Comparison of ENCODE assay signal across 27 mouse cellular contexts in genomic region chr3:95560738-95561137, GRCm38 (mm10). TPM values are rescaled to one million over a fixed set of nuclear protein-coding genes. Genes with fewer than 3 reads are reported as not detected.
DNase-seq lines count a peak whose midpoint lies in the region; ATAC-seq and TF ChIP-seq lines count a peak whose summit lies in the region.
"Had no signal": no experiment of that assay in that cellular context is flagged by ENCODE, and none has a peak within 500 bp of the region (broad histone marks: within the 10 kb centered on the region; RNA-seq: fewer than 3 reads in every experiment).

No protein-coding gene starts in this region.

- ATAC-seq in forebrain, embryonic 16.5 days = no peak
- ATAC-seq: activated CD4-positive, CD25-positive, alpha-beta regulatory T cell, adult 4 months; CD4-positive, CD25-positive, alpha-beta regulatory T cell, adult 4 months; Patski had no signal

- H3K27ac ChIP-seq in CH12.LX (ENCODE audit: insufficient read depth, low read depth) (no peak overlapping the region), MEL (ENCODE audit: control insufficient read depth, low read depth, low read length) (no peak overlapping the region)
- H3K27ac ChIP-seq in forebrain, embryonic 16.5 days (ENCODE audit: low read length) = no peak overlapping the region

- H3K79me2 ChIP-seq in CH12.LX (replicated peaks; ENCODE audit: control insufficient read depth, extremely low read depth, insufficient read depth, poor library complexity, severe bottlenecking) = no peaks in the 10 kb centered on the region
- H3K79me2 ChIP-seq in MEL (ENCODE audit: control insufficient read depth, insufficient read depth, low read length, poor library complexity) = no peaks in the 10 kb centered on the region

- H3K36me3 ChIP-seq in CH12.LX (replicated peaks in 1 of 2; ENCODE audit: control insufficient read depth in 1 of 2, insufficient read depth in 1 of 2, low read length in 1 of 2) (peaks cover 3 to 7% of the 10 kb centered on the region in 2 experiments), E14TG2a.4 (ENCODE audit: insufficient read depth, low read length) (peaks cover 24% of the 10 kb centered on the region), MEL (ENCODE audit: control insufficient read depth in 1 of 2, insufficient read depth in 2 of 2, low read length in 2 of 2) (no peaks in the 10 kb centered on the region)
- H3K36me3 ChIP-seq in forebrain, embryonic 16.5 days (ENCODE audit: control insufficient read depth, insufficient read depth) = no peaks in the 10 kb centered on the region
- H3K36me3 ChIP-seq: G1E had no signal

- H3K4me3 ChIP-seq in CH12.LX (replicated peaks in 1 of 3; ENCODE audit: low read depth in 2 of 3, low read length in 2 of 3, poor library complexity in 1 of 3) (no peak overlapping the region), E14TG2a.4 (replicated peaks; ENCODE audit: low read length) (peak overlapping the region; percentile 56), MEL (ENCODE audit: control insufficient read depth in 1 of 2, insufficient read depth in 1 of 2, low read depth in 2 of 2, low read length in 2 of 2) (no peak overlapping the region)
- H3K4me3 ChIP-seq in forebrain, embryonic 16.5 days (replicated peaks; ENCODE audit: low read length) = no peak overlapping the region

- DNase-seq in CH12.LX (ENCODE audit: extremely low read depth) (no peak), MEL (ENCODE audit: low read depth, low spot score) (no peak)
- no peak for DNase-seq in left cerebral cortex, adult 8-10 months (ENCODE audit: low spot score in 2 of 2)
- DNase-seq in heart, postnatal 25 days (ENCODE audit: low spot score) = no peak
- DNase-seq: adrenal gland, adult 2 months; adrenal gland, adult 8-10 months; adrenal gland, postnatal 10 days; adrenal gland, postnatal 14 days; adrenal gland, postnatal 25 days; adrenal gland, postnatal 36 days; B cell, adult 2 months; cerebellum, adult 11 months; cerebellum, adult 11-12 months; cerebellum, adult 18-20 months; cerebellum, adult 2 months; cerebellum, adult 8-10 months; cerebellum, adult 9-10 months had no signal

- intact Hi-C loops in heart, postnatal 25 days (cut with DNase I) = no loop called here

- no peaks in the 10 kb centered on the region for H3K9me3 ChIP-seq in CH12.LX (replicated peaks; ENCODE audit: low read length)
- peaks cover 8% of the 10 kb centered on the region for H3K9me3 ChIP-seq in E14TG2a.4 (ENCODE audit: low read length)
- no peaks in the 10 kb centered on the region for H3K9me3 ChIP-seq in MEL (replicated peaks; ENCODE audit: insufficient read depth, low read length)
- H3K9me3 ChIP-seq in forebrain, embryonic 16.5 days (ENCODE audit: control insufficient read depth, low read length) = no peaks in the 10 kb centered on the region

- no peak overlapping the region for H3K9ac ChIP-seq in CH12.LX (ENCODE audit: insufficient read depth, low read depth)
- no peak overlapping the region for H3K9ac ChIP-seq in MEL (ENCODE audit: control insufficient read depth, low read depth, low read length, poor library complexity, severe bottlenecking)
- H3K9ac ChIP-seq in forebrain, embryonic 16.5 days (replicated peaks; ENCODE audit: low read depth, low read length) = no peak overlapping the region

- H3K27me3 ChIP-seq in CH12.LX (replicated peaks) = no peaks in the 10 kb centered on the region
- peaks cover 12% of the 10 kb centered on the region for H3K27me3 ChIP-seq in E14TG2a.4 (ENCODE audit: insufficient read depth, low read length)
- peaks cover 16 to 29% of the 10 kb centered on the region in 2 experiments for H3K27me3 ChIP-seq in MEL (ENCODE audit: control insufficient read depth in 1 of 2, insufficient read depth in 2 of 2, low read length in 2 of 2)
- no peaks in the 10 kb centered on the region for H3K27me3 ChIP-seq in forebrain, embryonic 16.5 days (replicated peaks; ENCODE audit: control insufficient read depth, insufficient read depth, low read length)
- H3K27me3 ChIP-seq: Patski had no signal

- TF ChIP-seq EP300 in CH12.LX (IDR thresholded peaks at IDR 0.05; ENCODE audit: low read length) (no peak), MEL (IDR thresholded peaks at IDR 0.05; ENCODE audit: low read depth in 1 of 2, low read length in 2 of 2) (no peak)

- H3K4me2 ChIP-seq in CH12.LX (ENCODE audit: insufficient read depth, low read depth, poor library complexity, severe bottlenecking) = no peak overlapping the region
- no peak overlapping the region for H3K4me2 ChIP-seq in forebrain, embryonic 16.5 days (ENCODE audit: low read length)

- dilution Hi-C loops in CH12.LX (cut with MboI; ENCODE audit: extremely low pct_ligation_motif_present, extremely low pct_unique_long_range_greater_than_20kb, low sequenced_read_pairs) = no loop called here

- WGBS in forebrain, embryonic 16.5 days = 91% methylated on average over 3 of the region's 3 CpGs

- H3K4me1 ChIP-seq in CH12.LX (ENCODE audit: control insufficient read depth in 1 of 2, insufficient read depth in 2 of 2) (no peaks in the 10 kb centered on the region), E14TG2a.4 (replicated peaks; ENCODE audit: low read depth, low read length) (peaks cover 16% of the 10 kb centered on the region), MEL (ENCODE audit: control insufficient read depth in 1 of 2, insufficient read depth in 2 of 2, low read length in 2 of 2) (no peaks in the 10 kb centered on the region; a peak in 1 of 4 replicates)
- no peaks in the 10 kb centered on the region for H3K4me1 ChIP-seq in forebrain, embryonic 16.5 days (replicated peaks; ENCODE audit: control insufficient read depth, insufficient read depth, low read length)

- in situ Hi-C loops in CH12.LX (cut with MboI; ENCODE audit: low pct_ligation_motif_present, low pct_unique_long_range_greater_than_20kb, low sequenced_read_pairs) = no loop called here

- no peak for TF ChIP-seq RAD21 in CH12.LX (IDR thresholded peaks at IDR 0.05; ENCODE audit: low read depth, low read length)
- TF ChIP-seq RAD21 in MEL (IDR thresholded peaks at IDR 0.05; ENCODE audit: low read depth, low read length) = no peak

- TF ChIP-seq CTCF in CH12.LX (conservative IDR thresholded peaks at IDR 0.05 in 1 of 2, IDR thresholded peaks at IDR 0.05 in 1 of 2; ENCODE audit: low read depth in 2 of 2, low read length in 2 of 2) (no peak), E14TG2a.4 (conservative IDR thresholded peaks at IDR 0.05; ENCODE audit: low read length) (no peak), MEL (IDR thresholded peaks at IDR 0.05 in 2 of 3, conservative IDR thresholded peaks at IDR 0.05 in 1 of 3; ENCODE audit: control insufficient read depth in 1 of 3, insufficient read depth in 1 of 3, low read depth in 2 of 3, low read length in 3 of 3, poor library complexity in 1 of 3, severe bottlenecking in 1 of 3) (no peak)

- TF ChIP-seq POLR2A in CH12.LX (IDR thresholded peaks at IDR 0.05; ENCODE audit: low read depth, low read length) (no peak), MEL (IDR thresholded peaks at IDR 0.05; ENCODE audit: control insufficient read depth in 1 of 2, insufficient read depth in 1 of 2, low read depth in 1 of 2, low read length in 2 of 2, poor library complexity in 1 of 2) (no peak)

TF ChIP-seq in CH12.LX, 34 proteins besides CTCF, POLR2A, EP300 and RAD21:
- TF ChIP-seq HCFC1 (IDR thresholded peaks at IDR 0.05; ENCODE audit: low read depth, low read length) = no peak
- no peak for TF ChIP-seq TCF12 (IDR thresholded peaks at IDR 0.05; ENCODE audit: low read depth, low read length)
- TF ChIP-seq RCOR1 (conservative IDR thresholded peaks at IDR 0.05; ENCODE audit: low read depth, low read length) = no peak
- no peak for TF ChIP-seq USF1 (IDR thresholded peaks at IDR 0.05; ENCODE audit: low read depth, low read length)
- peak; percentile 66; the same call in 1 of the 2 replicates for TF ChIP-seq ZNF384 (IDR thresholded peaks at IDR 0.05; ENCODE audit: low read depth, low read length)
- TF ChIP-seq JUND (conservative IDR thresholded peaks at IDR 0.05; ENCODE audit: low read depth, low read length) = no peak

TF ChIP-seq in MEL, 35 proteins besides CTCF, POLR2A, EP300 and RAD21:
- TF ChIP-seq ZC3H11A (IDR thresholded peaks at IDR 0.05; ENCODE audit: low read depth, low read length) (no peak), ZNF384 (IDR thresholded peaks at IDR 0.05; ENCODE audit: low read depth, low read length) (peak; percentile 52; the same call in 1 of the 2 replicates)

RNA-seq across cellular contexts. Expression of gene Hormad1, which starts 1.3 kb away (rescaled TPM):
- total RNA-seq in CH12.LX (2012; rRNA removed) = not detected in 2 replicates
- not detected in 2 replicates for total RNA-seq in CH12.LX (2014; rRNA removed)
- not detected in 2 replicates for polyA plus RNA-seq in CH12.LX (2012; ENCODE audit: insufficient read length, low read depth)
- not detected in 2 replicates for total RNA-seq in MEL (2012; rRNA removed)
- polyA plus RNA-seq in MEL (2012; ENCODE audit: insufficient read depth in 1 of 2, insufficient read length in 2 of 2, low read depth in 1 of 2, low replicate concordance in 2 of 2, missing spikeins in 1 of 2) = not detected
- total RNA-seq in left cerebral cortex, adult 8-10 months (2022) = not detected
- not detected for total RNA-seq in heart, postnatal 25 days (2021)
- polyA plus RNA-seq in forebrain, embryonic 16.5 days (2015; fragmentation: Nextera tagmentation; extraction: Ambion mirVana) = not detected in 2 replicates
- total RNA-seq: adrenal gland, adult 18-20 months; adrenal gland, adult 2 months; adrenal gland, adult 8-10 months; adrenal gland, postnatal 10 days; adrenal gland, postnatal 14 days; adrenal gland, postnatal 25 days; adrenal gland, postnatal 36 days; adrenal gland, postnatal 4 days had no signal
- polyA plus RNA-seq: activated CD4-positive, CD25-positive, alpha-beta regulatory T cell, adult 4 months; adrenal gland, adult 2 months; brain, embryonic 14.5 days; C2C12; CD4-positive, CD25-positive, alpha-beta regulatory T cell, adult 4 months; cerebellum, adult 2 months; G1E; Patski had no signal

RNA-seq across cellular contexts. Expression of gene Golph3l, which starts 28.0 kb away (rescaled TPM):
- total RNA-seq in CH12.LX (2012; rRNA removed) = 22.4 and 23.4 TPM in 2 replicates
- 35.5 and 36.9 TPM in 2 replicates for total RNA-seq in CH12.LX (2014; rRNA removed)
- 21.6 and 22.7 TPM in 2 replicates for polyA plus RNA-seq in CH12.LX (2012; ENCODE audit: insufficient read length, low read depth)
- total RNA-seq in MEL (2012; rRNA removed) = 41.0 and 43.8 TPM in 2 replicates
- 10 to 100 TPM in 1 of 2 experiments, not detected in 1; 45.1 TPM for polyA plus RNA-seq in MEL (2012; ENCODE audit: insufficient read depth in 1 of 2, insufficient read length in 2 of 2, low read depth in 1 of 2, low replicate concordance in 2 of 2, missing spikeins in 1 of 2)
- total RNA-seq in left cerebral cortex, adult 8-10 months (2022) = 10 to 100 TPM; 18.5 to 24.5 (median 21.0) TPM
- 10 to 100 TPM; 18.8 to 19.7 TPM for total RNA-seq in heart, postnatal 25 days (2021)
- 33.3 and 39.8 TPM in 2 replicates for polyA plus RNA-seq in forebrain, embryonic 16.5 days (2015; fragmentation: Nextera tagmentation; extraction: Ambion mirVana)

RNA-seq across cellular contexts. Expression of gene Ctss, which starts 34.2 kb away (rescaled TPM):
- total RNA-seq in CH12.LX (2012; rRNA removed) (178 and 202 TPM in 2 replicates), CH12.LX (2014; rRNA removed) (282 and 300 TPM in 2 replicates), MEL (2012; rRNA removed) (not detected in 2 replicates)
- polyA plus RNA-seq in CH12.LX (2012; ENCODE audit: insufficient read length, low read depth) (238 and 271 TPM in 2 replicates), MEL (2012; ENCODE audit: insufficient read depth in 1 of 2, insufficient read length in 2 of 2, low read depth in 1 of 2, low replicate concordance in 2 of 2, missing spikeins in 1 of 2) (not detected)
- 100 to 1,000 TPM in 2 of 4 experiments, 10 to 100 TPM in 2; 59.3 to 341 (median 163) TPM for total RNA-seq in left cerebral cortex, adult 8-10 months (2022)
- 10 to 100 TPM; 13.6 TPM for total RNA-seq in heart, postnatal 25 days (2021)
- 11.0 and 11.1 TPM in 2 replicates for polyA plus RNA-seq in forebrain, embryonic 16.5 days (2015; fragmentation: Nextera tagmentation; extraction: Ambion mirVana)
- polyA plus RNA-seq: C2C12, G1E, Patski had no signal

Comparison
In these comparisons a context has a peak if more than half of its experiments do, and no peak if none do; other contexts are left out.
1. RNA of gene Ctss, which starts 34.2 kb away (total RNA-seq): 178 to 300 TPM in CH12.LX, 59.3 to 341 TPM in left cerebral cortex, adult 8-10 months and 13.6 TPM in heart, postnatal 25 days; not detected in MEL; every median in the first group is over 10 times any median in the second.
2. Of the 35 proteins assayed by ChIP-seq in both MEL and CH12.LX: peak only in MEL: none; only in CH12.LX: none; in both: ZNF384; in neither: 34.